Mouse (Mus musculus): ENCODE results near the gene Ece1.
"Not testable (repeated sequence)": the region's sequence is repeated elsewhere in the genome, so short reads cannot be mapped to it uniquely, and the experiment has no call there.

Gene Ece1

GRCm38 (mm10) chr4:137979066-137979644, 117.1 kb downstream of the Ece1 start:
- not testable (repeated sequence) for DNase-seq (ENCODE audit: low read depth in 2 of 2, low spot score in 2 of 2)

GRCm38 (mm10) chr4:137982869-137983268, 120.8 kb downstream of the Ece1 start:
- no peak for DNase-seq (ENCODE audit: low read depth in 2 of 2, low spot score in 2 of 2)

GRCm38 (mm10) chr4:137984212-137984611, 122.2 kb downstream of the Ece1 start:
- no peak for DNase-seq (ENCODE audit: low read depth in 2 of 2, low spot score in 2 of 2)

- DNase-seq (ENCODE audit: low read depth in 2 of 2, low spot score in 2 of 2), result no peak
Observed at GRCm38 (mm10) chr4:137984746-137985145, 122.7 kb downstream of the Ece1 start.

GRCm38 (mm10) chr4:137989426-137989825, 127.4 kb downstream of the Ece1 start:
- DNase-seq (ENCODE audit: low read depth in 2 of 2, low spot score in 2 of 2), result no peak

GRCm38 (mm10) chr4:137990433-137990832, 128.4 kb downstream of the Ece1 start:
- no peak for DNase-seq (ENCODE audit: low read depth in 2 of 2, low spot score in 2 of 2)

- DNase-seq (ENCODE audit: low read depth in 2 of 2, low spot score in 2 of 2), result no peak
Observed at GRCm38 (mm10) chr4:137991240-137991639, 129.2 kb downstream of the Ece1 start.

- DNase-seq (ENCODE audit: low read depth in 2 of 2, low spot score in 2 of 2), result no peak
Observed at GRCm38 (mm10) chr4:137992890-137993289, 130.9 kb downstream of the Ece1 start, which contains the start of gene Eif4g3. Eif4g3 (plus strand) TSS chr4:137993022.

GRCm38 (mm10) chr4:137993291-137993758, 131.3 kb downstream of the Ece1 start:
- peak; percentile 92 to 99 for DNase-seq (ENCODE audit: low read depth in 2 of 2, low spot score in 2 of 2)

GRCm38 (mm10) chr4:137993821-137994561, 132.0 kb downstream of the Ece1 start:
- peak; percentile 32 to 33 for DNase-seq (ENCODE audit: low read depth in 2 of 2, low spot score in 2 of 2)

- DNase-seq (ENCODE audit: low read depth in 2 of 2, low spot score in 2 of 2), result peak in 1 of 2 experiments; percentile 9
Observed at GRCm38 (mm10) chr4:137994562-137995336, 132.7 kb downstream of the Ece1 start.

GRCm38 (mm10) chr4:137995399-137995798, 133.4 kb downstream of the Ece1 start:
- DNase-seq (ENCODE audit: low read depth in 2 of 2, low spot score in 2 of 2), result no peak

GRCm38 (mm10) chr4:137998232-137998631, 136.2 kb downstream of the Ece1 start:
- no peak for DNase-seq (ENCODE audit: low read depth in 2 of 2, low spot score in 2 of 2)

GRCm38 (mm10) chr4:138000682-138001081, 138.6 kb downstream of the Ece1 start:
- DNase-seq (ENCODE audit: low read depth in 2 of 2, low spot score in 2 of 2), result no peak

- no peak for DNase-seq (ENCODE audit: low read depth in 2 of 2, low spot score in 2 of 2)
Observed at GRCm38 (mm10) chr4:138003909-138004610, 142.0 kb downstream of the Ece1 start.

- DNase-seq (ENCODE audit: low read depth in 2 of 2, low spot score in 2 of 2), result no peak
Observed at GRCm38 (mm10) chr4:138005781-138006180, 143.7 kb downstream of the Ece1 start.

GRCm38 (mm10) chr4:138006951-138007613, 145.0 kb downstream of the Ece1 start:
- DNase-seq (ENCODE audit: low read depth in 2 of 2, low spot score in 2 of 2), result no peak

GRCm38 (mm10) chr4:138008646-138009045, 146.6 kb downstream of the Ece1 start:
- no peak for DNase-seq (ENCODE audit: low read depth in 2 of 2, low spot score in 2 of 2)

GRCm38 (mm10) chr4:138009786-138010502, 147.9 kb downstream of the Ece1 start:
- no peak for DNase-seq (ENCODE audit: low read depth in 2 of 2, low spot score in 2 of 2)

Data from CD8-positive naive resting alpha-beta T cell, adult 2 months (primary cell).